Mouse (Mus musculus): ENCODE results near the gene Lims1.
A peak's percentile ranks its signal among the peaks of the same experiment; 100 is the strongest.

Lims1 gene

GRCm38 (mm10) chr10:58343552-58343951 is 20.3 kb downstream of the Lims1 start:
- DNase-seq (ENCODE audit: low read depth, low spot score), result no peak

GRCm38 (mm10) chr10:58350600-58350999 is 27.3 kb downstream of the Lims1 start:
- no peak for DNase-seq (ENCODE audit: low read depth, low spot score)

- DNase-seq (ENCODE audit: low read depth, low spot score), result no peak
Measured at GRCm38 (mm10) chr10:58351670-58352069, 28.4 kb downstream of the Lims1 start.

GRCm38 (mm10) chr10:58352364-58352763 is 29.1 kb downstream of the Lims1 start:
- no peak for DNase-seq (ENCODE audit: low read depth, low spot score)

- DNase-seq (ENCODE audit: low read depth, low spot score), result no peak
Measured at GRCm38 (mm10) chr10:58354561-58354960, 31.3 kb downstream of the Lims1 start.

GRCm38 (mm10) chr10:58356460-58356859 is 33.2 kb downstream of the Lims1 start:
- DNase-seq (ENCODE audit: low read depth, low spot score), result no peak

GRCm38 (mm10) chr10:58359123-58359522 is 35.9 kb downstream of the Lims1 start:
- no peak for DNase-seq (ENCODE audit: low read depth, low spot score)

- no peak for DNase-seq (ENCODE audit: low read depth, low spot score)
Measured at GRCm38 (mm10) chr10:58359952-58360351, 36.7 kb downstream of the Lims1 start.

- no peak for DNase-seq (ENCODE audit: low read depth, low spot score)
Measured at GRCm38 (mm10) chr10:58362745-58363144, 39.5 kb downstream of the Lims1 start.

GRCm38 (mm10) chr10:58364770-58365515 is 41.7 kb downstream of the Lims1 start:
- DNase-seq (ENCODE audit: low read depth, low spot score), result no peak

GRCm38 (mm10) chr10:58368791-58369706 is 45.8 kb downstream of the Lims1 start:
- DNase-seq (ENCODE audit: low read depth, low spot score), result no peak

- no peak for DNase-seq (ENCODE audit: low read depth, low spot score)
Measured at GRCm38 (mm10) chr10:58369707-58370093, 46.4 kb downstream of the Lims1 start.

GRCm38 (mm10) chr10:58370143-58370542 is 46.9 kb downstream of the Lims1 start:
- DNase-seq (ENCODE audit: low read depth, low spot score), result no peak

- DNase-seq (ENCODE audit: low read depth, low spot score), result no peak
Measured at GRCm38 (mm10) chr10:58370559-58370958, 47.3 kb downstream of the Lims1 start.

GRCm38 (mm10) chr10:58371279-58371842 is 48.1 kb downstream of the Lims1 start:
- peak; percentile 7 for DNase-seq (ENCODE audit: low read depth, low spot score)

GRCm38 (mm10) chr10:58372430-58373030 is 49.3 kb downstream of the Lims1 start:
- no peak for DNase-seq (ENCODE audit: low read depth, low spot score)

- DNase-seq (ENCODE audit: low read depth, low spot score), result no peak
Measured at GRCm38 (mm10) chr10:58373829-58374228, 50.6 kb downstream of the Lims1 start.

- DNase-seq (ENCODE audit: low read depth, low spot score), result peak; percentile 20
Measured at GRCm38 (mm10) chr10:58377592-58378197, 54.4 kb downstream of the Lims1 start.

GRCm38 (mm10) chr10:58378380-58378779 is 55.1 kb downstream of the Lims1 start:
- no peak for DNase-seq (ENCODE audit: low read depth, low spot score)

- no peak for DNase-seq (ENCODE audit: low read depth, low spot score)
Measured at GRCm38 (mm10) chr10:58379699-58380098, 56.4 kb downstream of the Lims1 start.

GRCm38 (mm10) chr10:58381904-58382303 is 58.6 kb downstream of the Lims1 start:
- no peak for DNase-seq (ENCODE audit: low read depth, low spot score)
